Mouse (Mus musculus) MEL (cell line): ENCODE results near the gene Zfp281.

Experiments
- BHLHE40 ChIP-seq: IDR thresholded peaks from 2 replicates; pipeline ENCODE4 v1.6.1; 2012; ENCODE audit warnings: low read depth, mild to moderate bottlenecking, inconsistent platforms, low read length, improper control_type of control experiment, borderline replicate concordance
- CTCF ChIP-seq, 3 experiments: IDR thresholded peaks in 2 of 3; conservative IDR thresholded peaks in 1 of 3; 2 replicates each; pipeline ENCODE4 v1.5.1; 2011 to 2012; ENCODE audit warnings: low read length in 3 of 3, low read depth in 2 of 3, mild to moderate bottlenecking in 2 of 3, improper control_type of control experiment in 1 of 3, inconsistent platforms in 1 of 3, mixed read lengths in 1 of 3, moderate library complexity in 1 of 3; ENCODE audit not compliant: control insufficient read depth in 1 of 3, insufficient read depth in 1 of 3, poor library complexity in 1 of 3, severe bottlenecking in 1 of 3
- EP300 ChIP-seq, 2 experiments: IDR thresholded peaks; 2 replicates each; pipeline ENCODE4 v1.6.1; 2011; ENCODE audit warnings: improper control_type of control experiment in 2 of 2, low read length in 2 of 2, low read depth in 1 of 2, mild to moderate bottlenecking in 1 of 2
- JUND ChIP-seq: IDR thresholded peaks from 2 replicates; pipeline ENCODE4 v1.6.1; 2011; ENCODE audit warnings: low read depth, mild to moderate bottlenecking, improper control_type of control experiment, low read length
- MAFK ChIP-seq: IDR thresholded peaks from 2 replicates; pipeline ENCODE4 v1.6.1; 2011; ENCODE audit warnings: low read depth, mild to moderate bottlenecking, low read length, improper control_type of control experiment, borderline replicate concordance
- MAX ChIP-seq: IDR thresholded peaks from 2 replicates; pipeline ENCODE4 v1.6.1; 2011; ENCODE audit warnings: low read length, improper control_type of control experiment
- NELFE ChIP-seq: IDR thresholded peaks from 2 replicates; pipeline ENCODE4 v1.6.1; 2011; ENCODE audit warnings: low read depth, low read length, improper control_type of control experiment
- POLR2A ChIP-seq, 2 experiments: IDR thresholded peaks; 2 replicates each; pipeline ENCODE4 v1.6.1; 2011 to 2012; ENCODE audit warnings: low read length in 2 of 2, mild to moderate bottlenecking in 2 of 2, control low read depth in 1 of 2, improper control_type of control experiment in 1 of 2, low read depth in 1 of 2, moderate library complexity in 1 of 2; ENCODE audit not compliant: control insufficient read depth in 1 of 2, insufficient read depth in 1 of 2, poor library complexity in 1 of 2
- POLR2AphosphoS2 ChIP-seq: IDR thresholded peaks from 2 replicates; pipeline ENCODE4 v1.6.1; 2011; ENCODE audit warnings: low read length, improper control_type of control experiment
- RCOR1 ChIP-seq: IDR thresholded peaks from 2 replicates; pipeline ENCODE4 v1.6.1; 2012; ENCODE audit warnings: low read depth, mild to moderate bottlenecking, inconsistent platforms, low read length, improper control_type of control experiment
- SMC3 ChIP-seq: IDR thresholded peaks from 2 replicates; pipeline ENCODE4 v1.6.1; 2011; ENCODE audit warnings: low read depth, low read length, improper control_type of control experiment
- USF1 ChIP-seq: IDR thresholded peaks from 2 replicates; pipeline ENCODE4 v1.6.1; 2014; ENCODE audit warnings: low read depth, mild to moderate bottlenecking, inconsistent platforms, low read length, improper control_type of control experiment, moderate library complexity
- USF2 ChIP-seq, 2 experiments: IDR thresholded peaks; 2 replicates each; pipeline ENCODE4 v1.6.1; 2011 to 2012; ENCODE audit warnings: improper control_type of control experiment in 2 of 2, low read length in 2 of 2, borderline replicate concordance in 1 of 2, inconsistent platforms in 1 of 2, low read depth in 1 of 2, mild to moderate bottlenecking in 1 of 2; ENCODE audit not compliant: insufficient read depth in 1 of 2
- ZNF384 ChIP-seq: IDR thresholded peaks from 2 replicates; pipeline ENCODE4 v1.6.1; 2012; ENCODE audit warnings: low read depth, mild to moderate bottlenecking, inconsistent platforms, low read length, improper control_type of control experiment

DNA sequence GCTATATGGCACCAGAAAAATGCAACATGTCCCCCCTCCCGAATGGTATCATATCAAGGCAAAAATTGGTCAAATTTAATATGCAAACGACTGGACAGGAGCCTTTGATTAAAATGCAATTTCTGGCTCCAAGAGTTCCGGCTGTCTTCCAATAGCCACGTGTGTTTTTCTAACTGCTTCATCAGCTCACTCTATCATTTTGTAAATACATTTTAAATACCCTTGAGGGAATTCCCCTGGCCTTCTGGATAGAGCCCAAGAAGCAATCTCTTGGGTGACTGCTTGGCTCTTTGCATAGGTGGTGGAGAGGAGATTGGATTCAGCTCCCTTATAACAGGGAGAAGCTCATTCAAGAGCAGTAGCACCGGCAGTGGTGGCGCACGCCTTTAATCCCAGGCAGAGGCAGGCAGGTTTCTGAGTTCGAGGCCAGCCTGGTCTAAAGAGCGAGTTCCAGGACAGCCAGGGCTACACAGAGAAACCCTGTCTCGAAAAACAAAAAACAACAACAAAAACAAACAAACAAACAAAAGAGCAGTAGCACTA, 23.3 kb upstream of the Zfp281 start:
- TF ChIP-seq EP300 (IDR thresholded peaks at IDR 0.05; ENCODE audit: low read depth in 1 of 2, low read length in 2 of 2): no peak
- TF ChIP-seq BHLHE40: no peak
- TF ChIP-seq CTCF (IDR thresholded peaks at IDR 0.05 in 2 of 3, conservative IDR thresholded peaks at IDR 0.05 in 1 of 3; ENCODE audit: control insufficient read depth in 1 of 3, insufficient read depth in 1 of 3, low read depth in 2 of 3, low read length in 3 of 3, poor library complexity in 1 of 3, severe bottlenecking in 1 of 3): no peak
- no peak for TF ChIP-seq ZNF384
- no peak for TF ChIP-seq USF1
- TF ChIP-seq POLR2A (IDR thresholded peaks at IDR 0.05; ENCODE audit: control insufficient read depth in 1 of 2, insufficient read depth in 1 of 2, low read depth in 1 of 2, low read length in 2 of 2, poor library complexity in 1 of 2): no peak
- TF ChIP-seq USF2 (IDR thresholded peaks at IDR 0.05; ENCODE audit: borderline replicate concordance in 1 of 2, insufficient read depth in 1 of 2, low read depth in 1 of 2, low read length in 2 of 2): no peak
- TF ChIP-seq MAFK: no peak
- no peak for TF ChIP-seq RCOR1
- TF ChIP-seq JUND: no peak
- no peak for TF ChIP-seq SMC3
- no peak for TF ChIP-seq MAX
- no peak for TF ChIP-seq POLR2AphosphoS2
- no peak for TF ChIP-seq NELFE
